Mouse (Mus musculus) neural tube, embryonic 15.5 days (tissue): Measurements from ENCODE around the gene Psat1. TPM values are rescaled to one million over a fixed set of nuclear protein-coding genes. Genes with fewer than 3 reads are reported as not detected.

ENCODE experiments used
- ATAC-seq: fragments of 200-750 bp; cut with Nextera tagmentation; 2 replicates; pipeline ENCODE4 v1.8.0; 2017; ENCODE audit warnings: mild to moderate bottlenecking, moderate TSS enrichment, moderate library complexity; ENCODE audit not compliant: low FRiP score
- H3K27ac ChIP-seq: fragments of 300-500 bp; sonication (generic); replicated peaks from 2 replicates; pipeline ENCODE4 v1.5.1; 2015; ENCODE audit warnings: mild to moderate bottlenecking, inconsistent platforms
- H3K27me3 ChIP-seq: fragments of 300-500 bp; sonication (generic); replicated peaks from 2 replicates; pipeline ENCODE4 v1.6.1; 2015; ENCODE audit warnings: inconsistent platforms
- H3K36me3 ChIP-seq: fragments of 300-500 bp; sonication (generic); 2 replicates; pipeline ENCODE4 v1.6.1; 2015; ENCODE audit warnings: inconsistent platforms
- H3K4me1 ChIP-seq: fragments of 300-500 bp; sonication (generic); 2 replicates; pipeline ENCODE4 v1.6.1; 2015; ENCODE audit warnings: inconsistent platforms
- H3K4me2 ChIP-seq: fragments of 300-500 bp; sonication (generic); 2 replicates; pipeline ENCODE4 v1.6.1; 2015; ENCODE audit warnings: inconsistent platforms, mild to moderate bottlenecking, moderate library complexity
- H3K4me3 ChIP-seq: fragments of 300-500 bp; sonication (generic); replicated peaks from 2 replicates; pipeline ENCODE4 v1.5.1; 2015; ENCODE audit warnings: mild to moderate bottlenecking, inconsistent platforms
- H3K9ac ChIP-seq: fragments of 300-500 bp; sonication (generic); replicated peaks from 2 replicates; pipeline ENCODE4 v1.6.1; 2015; ENCODE audit warnings: mild to moderate bottlenecking, inconsistent platforms
- H3K9me3 ChIP-seq: fragments of 300-500 bp; sonication (generic); replicated peaks from 2 replicates; pipeline ENCODE4 v1.6.1; 2016; ENCODE audit warnings: inconsistent platforms
- WGBS: fragments of 180-500 bp; shearing (Covaris S2); methylation state at CpG from one replicate; pipeline ENCODE4 v1.1.7; 2015; ENCODE audit warnings: mixed read lengths; 5-methylcytosine and 5-hydroxymethylcytosine counted together
- polyA plus RNA-seq: library from polyadenylated mRNA; unstranded; fragments of >200 nt; fragmentation: Nextera tagmentation; extraction: Ambion mirVana; gene quantifications from 2 replicates; pipeline ENCODE4 v1.2.1, GENCODE M21; 2015

The Psat1 gene
- polyA plus RNA-seq, 1 experiment from 2014 or later: 61.6 TPM

DNA sequence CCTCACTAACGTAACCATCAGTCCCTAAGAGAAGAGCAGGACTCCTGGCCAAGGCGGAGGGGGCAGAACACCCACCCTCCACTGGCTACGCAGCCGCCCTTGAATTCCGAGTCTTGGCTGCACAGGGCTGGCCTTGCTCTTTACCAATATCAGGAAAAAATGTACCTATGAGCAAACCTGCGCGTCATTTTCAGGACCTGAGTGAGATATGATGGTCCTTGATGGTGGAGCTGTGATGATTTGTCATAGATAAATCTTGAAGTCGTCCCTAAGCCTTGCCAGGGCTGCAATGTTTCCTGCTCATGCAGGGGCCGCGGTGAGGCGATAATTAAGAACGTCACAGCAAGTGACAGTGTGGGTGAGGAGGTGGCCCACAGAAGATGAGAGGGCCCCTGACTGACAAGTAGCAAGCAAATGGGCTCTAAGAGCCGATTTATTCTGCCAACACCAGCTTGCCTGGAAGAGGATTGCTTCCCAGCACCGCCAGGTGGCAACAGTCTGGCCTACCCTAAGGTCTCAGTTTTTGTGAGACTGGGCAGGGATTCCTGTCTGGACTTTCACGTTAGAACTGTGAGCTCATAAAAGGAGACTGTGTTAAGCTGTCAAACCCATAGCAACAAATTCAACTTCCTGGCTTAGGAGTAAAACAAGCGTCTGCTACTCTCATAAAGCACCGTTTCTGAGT lies 16.0 kb upstream of the Psat1 start:
- Histone ChIP-seq H3K9ac (no peak overlapping the region), H3K27me3 (no peaks in the 10 kb centered on the region), H3K4me1 (no peaks in the 10 kb centered on the region), H3K27ac (no peak overlapping the region), H3K4me3 (no peak overlapping the region), H3K9me3 (no peaks in the 10 kb centered on the region), H3K4me2 (no peak overlapping the region), H3K36me3 (peaks cover 59% of the 10 kb centered on the region)
- 84% methylated on average over 17 of the region's 17 CpGs for WGBS
- no peak for ATAC-seq

GRCm38 (mm10) chr19:15962313-15962712 lies 15.2 kb upstream of the Psat1 start:
- H3K36me3 ChIP-seq: peaks cover 54% of the 10 kb centered on the region

GRCm38 (mm10) chr19:15950225-15950624 lies 3.1 kb upstream of the Psat1 start:
- Histone ChIP-seq H3K36me3 (peaks cover 7% of the 10 kb centered on the region), H3K4me3 (no peak overlapping the region), H3K4me1 (no peaks in the 10 kb centered on the region), H3K9ac (no peak overlapping the region), H3K4me2 (no peak overlapping the region), H3K27ac (no peak overlapping the region), H3K27me3 (no peaks in the 10 kb centered on the region), H3K9me3 (no peaks in the 10 kb centered on the region)
- ATAC-seq: no peak
- WGBS: 69% methylated on average over 3 of the region's 3 CpGs

More at GRCm38 (mm10) chr19:15962313-15962712, 15.2 kb upstream of the Psat1 start:
- no peak overlapping the region for H3K4me3 ChIP-seq
- WGBS: 88% methylated on average over 13 of the region's 13 CpGs
- H3K27ac ChIP-seq: no peak overlapping the region
- H3K4me1 ChIP-seq: no peaks in the 10 kb centered on the region
- no peak overlapping the region for H3K4me2 ChIP-seq
- no peaks in the 10 kb centered on the region for H3K27me3 ChIP-seq
- no peak for ATAC-seq
- H3K9me3 ChIP-seq: no peaks in the 10 kb centered on the region
- no peak overlapping the region for H3K9ac ChIP-seq

GRCm38 (mm10) chr19:15948867-15949266 lies 1.7 kb upstream of the Psat1 start:
- WGBS: 85% methylated on average over 1 of the region's 1 CpGs
- Histone ChIP-seq H3K4me2 (no peak overlapping the region), H3K9ac (no peak overlapping the region), H3K4me1 (no peaks in the 10 kb centered on the region), H3K27ac (no peak overlapping the region), H3K4me3 (no peak overlapping the region), H3K9me3 (no peaks in the 10 kb centered on the region), H3K27me3 (no peaks in the 10 kb centered on the region), H3K36me3 (no peaks in the 10 kb centered on the region)
- no peak for ATAC-seq

- no peak overlapping the region for H3K27ac ChIP-seq
- no peak for ATAC-seq
- H3K4me1 ChIP-seq: no peaks in the 10 kb centered on the region
- no peak overlapping the region for H3K9ac ChIP-seq
- H3K27me3 ChIP-seq: no peaks in the 10 kb centered on the region
- 93% methylated on average over 7 of the region's 7 CpGs for WGBS
- H3K9me3 ChIP-seq: no peaks in the 10 kb centered on the region
- no peak overlapping the region for H3K4me3 ChIP-seq
- H3K36me3 ChIP-seq: no peaks in the 10 kb centered on the region
- no peak overlapping the region for H3K4me2 ChIP-seq
Observed at GRCm38 (mm10) chr19:15948426-15948825, 1.3 kb upstream of the Psat1 start.

DNA sequence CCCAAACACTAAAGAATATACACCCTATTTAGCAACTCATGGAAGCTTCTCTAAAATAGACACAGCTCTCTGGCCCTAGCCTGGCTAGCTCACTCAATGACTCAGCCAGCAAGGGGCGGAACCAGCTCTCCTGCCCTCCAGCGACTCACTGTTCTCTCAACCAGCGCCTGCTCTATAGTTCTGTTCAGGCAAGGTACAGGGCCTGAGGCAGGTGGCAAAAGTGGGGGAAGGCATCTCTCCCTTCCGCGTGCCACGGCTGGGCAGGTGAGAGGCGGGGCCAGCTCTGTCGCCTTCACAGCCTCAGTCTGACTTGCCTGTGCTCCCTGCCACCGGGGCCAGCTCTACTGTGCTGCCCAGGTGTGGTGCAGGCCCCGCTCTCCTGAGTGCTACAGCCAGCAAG lies 474 bp downstream of the Psat1 start:
- Histone ChIP-seq H3K9ac (no peak overlapping the region), H3K27ac (no peak overlapping the region), H3K4me2 (no peak overlapping the region), H3K4me1 (no peaks in the 10 kb centered on the region), H3K36me3 (no peaks in the 10 kb centered on the region), H3K9me3 (no peaks in the 10 kb centered on the region), H3K4me3 (no peak overlapping the region), H3K27me3 (no peaks in the 10 kb centered on the region)
- ATAC-seq: no peak
- 67% methylated on average over 10 of the region's 10 CpGs for WGBS

- no peak overlapping the region for H3K4me2 ChIP-seq
- 73% methylated on average over 7 of the region's 7 CpGs for WGBS
- H3K27me3 ChIP-seq: no peaks in the 10 kb centered on the region
- H3K9me3 ChIP-seq: no peaks in the 10 kb centered on the region
- no peak overlapping the region for H3K27ac ChIP-seq
- no peaks in the 10 kb centered on the region for H3K4me1 ChIP-seq
- no peaks in the 10 kb centered on the region for H3K36me3 ChIP-seq
- H3K9ac ChIP-seq: no peak overlapping the region
- ATAC-seq: no peak
- no peak overlapping the region for H3K4me3 ChIP-seq
Observed at GRCm38 (mm10) chr19:15943117-15943423, 4.1 kb downstream of the Psat1 start.

GRCm38 (mm10) chr19:15942421-15943116 lies 4.6 kb downstream of the Psat1 start:
- no peak overlapping the region for H3K4me3 ChIP-seq
- no peaks in the 10 kb centered on the region for H3K36me3 ChIP-seq
- no peaks in the 10 kb centered on the region for H3K9me3 ChIP-seq
- no peak for ATAC-seq
- no peak overlapping the region for H3K27ac ChIP-seq
- H3K27me3 ChIP-seq: no peaks in the 10 kb centered on the region
- WGBS: 44% methylated on average over 11 of the region's 11 CpGs
- H3K4me2 ChIP-seq: no peak overlapping the region
- no peak overlapping the region for H3K9ac ChIP-seq
- H3K4me1 ChIP-seq: no peaks in the 10 kb centered on the region

GRCm38 (mm10) chr19:15941399-15941798 lies 5.7 kb downstream of the Psat1 start:
- Histone ChIP-seq H3K27me3 (no peaks in the 10 kb centered on the region), H3K9ac (no peak overlapping the region), H3K36me3 (no peaks in the 10 kb centered on the region), H3K9me3 (no peaks in the 10 kb centered on the region), H3K4me3 (no peak overlapping the region), H3K4me1 (no peaks in the 10 kb centered on the region), H3K4me2 (no peak overlapping the region), H3K27ac (no peak overlapping the region)
- WGBS: 83% methylated on average over 8 of the region's 8 CpGs
- no peak for ATAC-seq

GRCm38 (mm10) chr19:15925719-15926045 lies 21.5 kb downstream of the Psat1 start:
- H3K27me3 ChIP-seq: no peaks in the 10 kb centered on the region
- no peaks in the 10 kb centered on the region for H3K36me3 ChIP-seq
- peak; percentile 23 for ATAC-seq
- 12% methylated on average over 4 of the region's 4 CpGs for WGBS
- no peaks in the 10 kb centered on the region for H3K9me3 ChIP-seq
- H3K9ac ChIP-seq: peak overlapping the region; percentile 38; the same call in 1 of the 2 replicates
- H3K4me1 ChIP-seq: peaks cover 21% of the 10 kb centered on the region
- peak overlapping the region; percentile 85 for H3K27ac ChIP-seq
- peak overlapping the region; percentile 76 for H3K4me3 ChIP-seq
- peak overlapping the region; percentile 98 for H3K4me2 ChIP-seq

DNA sequence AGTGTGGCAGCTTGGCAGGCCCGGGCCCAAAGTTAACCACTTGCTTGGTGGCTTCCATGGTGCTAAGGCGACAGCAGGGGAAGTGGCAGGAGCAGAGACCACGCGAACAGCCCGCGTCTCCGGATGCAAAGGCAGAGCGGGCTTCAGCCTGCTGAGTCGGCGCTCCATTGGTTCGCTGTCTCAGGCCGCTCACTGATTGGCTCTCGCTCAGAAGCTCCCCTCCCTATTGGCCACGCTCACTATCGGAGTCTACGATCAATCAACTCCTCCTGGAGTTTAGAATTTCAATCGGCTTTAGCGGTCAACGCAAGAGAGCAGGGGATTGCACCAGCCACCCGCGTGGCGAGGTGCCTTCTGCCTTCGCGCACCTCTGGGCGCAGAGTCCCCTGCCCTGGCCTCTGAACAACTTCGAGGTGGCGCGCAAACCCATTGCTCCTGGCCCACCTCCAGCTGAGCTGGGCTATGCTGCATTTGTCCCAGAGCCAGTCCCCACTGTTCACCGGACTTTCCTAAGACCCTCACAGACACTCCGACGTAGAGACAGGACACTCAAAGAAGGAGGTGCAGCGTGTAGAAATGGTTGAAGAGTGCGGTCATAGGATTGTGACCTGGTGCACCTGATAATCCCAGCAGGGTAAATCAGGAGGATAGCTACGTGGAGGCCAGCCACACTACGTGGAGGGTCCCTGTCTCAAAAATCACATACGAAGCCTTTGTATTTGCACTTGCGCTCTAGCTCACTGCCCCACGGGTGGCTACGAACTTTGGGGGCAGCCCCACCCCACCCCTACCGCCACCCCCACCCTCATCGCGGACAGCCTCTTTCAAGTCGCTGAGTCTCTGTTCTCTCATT lies 22.0 kb downstream of the Psat1 start:
- H3K36me3 ChIP-seq: no peaks in the 10 kb centered on the region
- H3K9me3 ChIP-seq: no peaks in the 10 kb centered on the region
- no peaks in the 10 kb centered on the region for H3K27me3 ChIP-seq
- peak overlapping the region; percentile 76 for H3K4me3 ChIP-seq
- 1% methylated on average over 43 of the region's 43 CpGs for WGBS
- peak; percentile 99 for ATAC-seq
- peak overlapping the region; percentile 85 for H3K27ac ChIP-seq
- H3K4me2 ChIP-seq: peak overlapping the region; percentile 98
- peaks cover 21% of the 10 kb centered on the region for H3K4me1 ChIP-seq
- peak overlapping the region; percentile 62 for H3K9ac ChIP-seq
